Mouse (Mus musculus) embryonic facial prominence, embryonic 14.5 days (tissue): Measurements from ENCODE around the gene Heatr3. TPM values are rescaled to one million over a fixed set of nuclear protein-coding genes. Genes with fewer than 3 reads are reported as not detected.
A peak's percentile ranks its signal among the peaks of the same experiment; 100 is the strongest.

Source experiments
- ATAC-seq: fragments of 200-750 bp; cut with Nextera tagmentation; 2 replicates; pipeline ENCODE4 v1.8.0; 2017; ENCODE audit warnings: low read depth, moderate number of reproducible peaks, moderate TSS enrichment
- DNase-seq: peaks from one replicate; pipeline ENCODE4 v3.0.0-alpha.2; 2015; ENCODE audit warnings: low spot score
- H3K27ac ChIP-seq: fragments of 300-500 bp; sonication (generic); replicated peaks from 2 replicates; pipeline ENCODE4 v1.5.1; 2014; ENCODE audit warnings: low read depth, mild to moderate bottlenecking, low read length, moderate library complexity
- H3K27me3 ChIP-seq: fragments of 300-500 bp; sonication (generic); replicated peaks from 2 replicates; pipeline ENCODE4 v1.6.1; 2014; ENCODE audit warnings: low read length; ENCODE audit not compliant: control insufficient read depth, insufficient read depth
- H3K36me3 ChIP-seq: fragments of 300-500 bp; sonication (generic); 2 replicates; pipeline ENCODE4 v1.6.1; 2014; ENCODE audit warnings: low read length, mixed read lengths; ENCODE audit not compliant: control insufficient read depth, insufficient read depth
- H3K4me1 ChIP-seq: fragments of 300-500 bp; sonication (generic); 2 replicates; pipeline ENCODE4 v1.6.1; 2014; ENCODE audit warnings: antibody characterized with exemption, low read length; ENCODE audit not compliant: control insufficient read depth, insufficient read depth
- H3K4me2 ChIP-seq: fragments of 300-500 bp; sonication (generic); 2 replicates; pipeline ENCODE4 v1.6.1; 2014; ENCODE audit warnings: low read depth, mild to moderate bottlenecking, low read length, moderate library complexity, mixed read lengths
- H3K4me3 ChIP-seq: fragments of 300-500 bp; sonication (generic); 2 replicates; pipeline ENCODE4 v1.5.1; 2014; ENCODE audit warnings: low read depth, mild to moderate bottlenecking, low read length
- H3K9ac ChIP-seq: fragments of 300-500 bp; sonication (generic); 2 replicates; pipeline ENCODE4 v1.6.1; 2014; ENCODE audit warnings: low read depth, mild to moderate bottlenecking, low read length, moderate library complexity, mixed read lengths
- H3K9me3 ChIP-seq: fragments of 300-500 bp; sonication (generic); 2 replicates; pipeline ENCODE4 v1.6.1; 2016; ENCODE audit warnings: low read length; ENCODE audit not compliant: control insufficient read depth
- WGBS: fragments of 180-500 bp; shearing (Covaris S2); extraction: QIAGEN DNeasy Blood & Tissue Kit; methylation state at CpG from one replicate; pipeline ENCODE4 v1.1.7; 2014; 5-methylcytosine and 5-hydroxymethylcytosine counted together
- polyA plus RNA-seq: library from polyadenylated mRNA; unstranded; fragments of >200 nt; fragmentation: Nextera tagmentation; extraction: Ambion mirVana; gene quantifications from 2 replicates; pipeline ENCODE4 v1.2.1, GENCODE M21; 2014

Heatr3 gene
- 54.8 and 57.6 TPM in 2 replicates for polyA plus RNA-seq

- WGBS: under 1% methylated on average over 72 of the region's 79 CpGs
- H3K36me3 ChIP-seq: peaks cover 67% of the 10 kb centered on the region
These were observed at the start of gene Heatr3 for GRCm38 (mm10) chr8:88137748-88138484. TSS of gene Heatr3 (plus strand) at chr8:88137855.

GRCm38 (mm10) chr8:88088006-88088405 is 49.6 kb upstream of the Heatr3 start:
- H3K4me1 ChIP-seq: no peaks in the 10 kb centered on the region
- H3K9ac ChIP-seq: no peak overlapping the region
- no peaks in the 10 kb centered on the region for H3K36me3 ChIP-seq
- no peaks in the 10 kb centered on the region for H3K9me3 ChIP-seq
- no peak for ATAC-seq
- no peaks in the 10 kb centered on the region for H3K27me3 ChIP-seq
- H3K4me2 ChIP-seq: no peak overlapping the region
- DNase-seq: no peak
- H3K4me3 ChIP-seq: no peak overlapping the region
- H3K27ac ChIP-seq: no peak overlapping the region

More at GRCm38 (mm10) chr8:88137748-88138484, at the start of gene Heatr3:
- Histone ChIP-seq H3K27ac (peak within 1 kb of the TSS; percentile 96), H3K4me2 (peak within 1 kb of the TSS; percentile 77), H3K4me3 (peak within 1 kb of the TSS; percentile 85), H3K9ac (peak within 1 kb of the TSS; percentile 82), H3K27me3 (no peaks in the 10 kb centered on the region), H3K9me3 (no peaks in the 10 kb centered on the region), H3K4me1 (peaks cover 8% of the 10 kb centered on the region)
- DNase-seq (peak; percentile 96), ATAC-seq (peak; percentile 98)

- H3K4me1 ChIP-seq: no peaks in the 10 kb centered on the region
- H3K27me3 ChIP-seq: no peaks in the 10 kb centered on the region
- ATAC-seq (no peak), DNase-seq (no peak)
- 85% methylated on average over 2 of the region's 2 CpGs for WGBS
- no peaks in the 10 kb centered on the region for H3K36me3 ChIP-seq
- no peak overlapping the region for H3K27ac ChIP-seq
- H3K9ac ChIP-seq: no peak overlapping the region
- H3K9me3 ChIP-seq: no peaks in the 10 kb centered on the region
- no peak overlapping the region for H3K4me3 ChIP-seq
- no peak overlapping the region for H3K4me2 ChIP-seq
These were observed 46.0 kb upstream of the Heatr3 start for GRCm38 (mm10) chr8:88091661-88092060.

- 45% methylated on average over 4 of the region's 4 CpGs for WGBS
- ATAC-seq (no peak), DNase-seq (no peak)
- Histone ChIP-seq H3K9ac (no peak overlapping the region), H3K4me1 (no peaks in the 10 kb centered on the region), H3K27me3 (no peaks in the 10 kb centered on the region), H3K36me3 (no peaks in the 10 kb centered on the region), H3K4me2 (no peak overlapping the region), H3K27ac (no peak overlapping the region), H3K9me3 (no peaks in the 10 kb centered on the region), H3K4me3 (no peak overlapping the region)
These were observed 44.3 kb upstream of the Heatr3 start for GRCm38 (mm10) chr8:88093367-88093766.

- ATAC-seq (no peak), DNase-seq (no peak)
- Histone ChIP-seq H3K4me3 (no peak overlapping the region), H3K9me3 (no peaks in the 10 kb centered on the region), H3K4me2 (no peak overlapping the region), H3K27me3 (no peaks in the 10 kb centered on the region), H3K4me1 (no peaks in the 10 kb centered on the region), H3K9ac (no peak overlapping the region), H3K27ac (no peak overlapping the region), H3K36me3 (no peaks in the 10 kb centered on the region)
- 73% methylated on average over 4 of the region's 4 CpGs for WGBS
These were observed 38.8 kb upstream of the Heatr3 start for GRCm38 (mm10) chr8:88098856-88099255.

- Histone ChIP-seq H3K4me1 (no peaks in the 10 kb centered on the region), H3K27me3 (no peaks in the 10 kb centered on the region), H3K9ac (no peak overlapping the region), H3K27ac (no peak overlapping the region), H3K4me3 (no peak overlapping the region), H3K4me2 (no peak overlapping the region), H3K36me3 (no peaks in the 10 kb centered on the region), H3K9me3 (no peaks in the 10 kb centered on the region)
- peak; percentile 67 for DNase-seq
- ATAC-seq: no peak
- WGBS: 4% methylated on average over 1 of the region's 1 CpGs
These were observed 38.1 kb upstream of the Heatr3 start for GRCm38 (mm10) chr8:88099526-88099925.

GRCm38 (mm10) chr8:88109241-88109640 is 28.4 kb upstream of the Heatr3 start:
- Histone ChIP-seq H3K9me3 (0 out of 2 replicates have a peak, but pooled peaks cover 3% of the 10 kb centered on the region), H3K4me3 (no peak overlapping the region), H3K4me1 (no peaks in the 10 kb centered on the region), H3K36me3 (no peaks in the 10 kb centered on the region), H3K4me2 (no peak overlapping the region), H3K27ac (no peak overlapping the region), H3K27me3 (no peaks in the 10 kb centered on the region), H3K9ac (no peak overlapping the region)
- 94% methylated on average over 4 of the region's 4 CpGs for WGBS
- DNase-seq (no peak), ATAC-seq (no peak)

- no peaks in the 10 kb centered on the region; the same call in 1 of the 2 replicates for H3K4me1 ChIP-seq
- H3K36me3 ChIP-seq: peaks cover 26% of the 10 kb centered on the region
- peak; percentile 98 for DNase-seq
- no peaks in the 10 kb centered on the region for H3K27me3 ChIP-seq
- H3K9ac ChIP-seq: peak within 1 kb of the TSS; percentile 97
- peak within 1 kb of the TSS; percentile 73 for H3K4me2 ChIP-seq
- under 1% methylated on average over 30 of the region's 49 CpGs for WGBS
- H3K27ac ChIP-seq: peak within 1 kb of the TSS; percentile 78
- peak within 1 kb of the TSS; percentile 94 for H3K4me3 ChIP-seq
- ATAC-seq: peak; percentile 100
- H3K9me3 ChIP-seq: no peaks in the 10 kb centered on the region
These were observed 19.1 kb upstream of the Heatr3 start, which contains the start of gene Cnep1r1 for GRCm38 (mm10) chr8:88118456-88119036. TSS of gene Cnep1r1 (plus strand) at chr8:88118769.
